Mouse (Mus musculus) ovary, postnatal 14 days (tissue): ENCODE measurements around the gene Tubd1.

ENCODE experiments used
- DNase-seq: peaks from one replicate; pipeline ENCODE4 v3.0.0; 2022; ENCODE audit warnings: low spot score

Gene Tubd1

DNA sequence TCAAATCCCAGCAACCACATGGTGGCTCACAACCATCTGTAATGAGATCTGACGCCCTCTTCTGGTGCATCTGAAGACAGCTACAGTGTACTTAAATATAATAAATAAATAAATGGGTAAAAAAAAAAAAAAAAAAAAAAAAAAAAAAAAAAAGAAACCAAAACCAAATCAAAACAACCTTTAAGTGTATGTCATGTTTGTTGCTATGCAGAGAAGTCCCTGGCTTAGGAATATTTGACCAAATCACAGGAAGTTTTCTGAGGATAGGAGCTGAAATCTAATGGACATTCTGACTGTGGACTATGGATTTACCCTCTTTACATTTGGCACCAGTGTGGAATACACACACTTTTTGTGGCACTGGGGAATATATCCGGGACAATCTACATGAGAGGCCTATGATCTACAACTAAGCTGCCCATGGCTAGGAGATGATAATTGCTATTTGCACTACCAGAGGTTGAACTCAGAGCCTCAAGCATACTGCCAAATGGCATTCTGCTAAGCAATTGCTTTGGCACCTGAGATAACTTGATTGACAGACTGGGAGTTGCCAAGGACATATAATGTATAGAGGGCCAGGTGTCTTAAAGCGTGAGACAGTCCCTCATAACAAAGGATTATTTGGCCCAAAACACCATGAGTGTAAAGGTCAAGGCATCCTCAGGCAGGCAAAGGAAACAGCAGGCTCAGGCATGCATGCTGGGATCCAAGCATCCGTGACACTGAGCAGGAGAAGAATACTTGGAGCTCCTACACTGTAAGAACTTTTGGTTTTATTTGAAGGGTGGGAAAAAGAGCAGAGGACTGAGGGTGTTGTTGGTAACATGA, 54.8 kb downstream of the Tubd1 start:
- no peak for DNase-seq

DNA sequence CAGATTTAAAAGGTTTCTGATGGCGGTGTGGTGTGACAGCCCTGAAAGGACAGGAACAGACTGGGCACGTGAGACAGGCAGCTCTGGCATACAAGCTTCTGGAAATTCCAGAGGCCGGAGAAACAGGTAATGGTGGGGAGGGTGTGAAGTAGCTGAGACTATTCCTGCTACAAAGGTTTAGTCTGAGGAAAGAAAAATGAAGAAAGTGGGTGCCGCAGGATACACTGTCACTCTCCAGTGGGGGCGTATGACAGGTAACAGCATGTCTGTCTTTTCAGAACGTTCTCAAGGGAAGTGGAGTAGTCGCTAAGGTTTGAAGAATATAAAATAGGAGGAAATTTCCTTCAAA, 55.4 kb downstream of the Tubd1 start:
- no peak for DNase-seq

GRCm38 (mm10) chr11:86602116-86602515, 57.3 kb downstream of the Tubd1 start:
- DNase-seq: no peak

- no peak for DNase-seq
Measured at GRCm38 (mm10) chr11:86603719-86604118, 58.9 kb downstream of the Tubd1 start.

DNA sequence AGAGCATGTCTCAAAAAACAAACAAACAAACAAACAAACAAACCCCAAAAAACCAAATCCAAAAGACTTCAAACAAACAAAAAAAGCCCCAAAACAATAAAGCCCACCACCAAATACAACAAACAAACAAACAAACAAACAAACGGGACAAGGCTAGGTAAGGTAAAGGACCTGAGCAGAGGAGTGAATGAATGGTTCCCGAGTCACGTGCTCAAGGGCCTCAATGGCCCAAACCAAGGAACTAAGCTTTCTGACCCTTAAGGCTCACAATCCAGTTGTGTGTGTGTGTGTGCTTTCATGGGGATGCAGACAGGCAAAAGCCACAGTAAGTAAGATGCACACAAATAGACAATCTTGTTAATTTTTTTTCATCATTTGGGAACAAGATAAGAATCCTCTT, 59.5 kb downstream of the Tubd1 start:
- DNase-seq: no peak

GRCm38 (mm10) chr11:86604732-86605520, 60.1 kb downstream of the Tubd1 start:
- no peak for DNase-seq

DNA sequence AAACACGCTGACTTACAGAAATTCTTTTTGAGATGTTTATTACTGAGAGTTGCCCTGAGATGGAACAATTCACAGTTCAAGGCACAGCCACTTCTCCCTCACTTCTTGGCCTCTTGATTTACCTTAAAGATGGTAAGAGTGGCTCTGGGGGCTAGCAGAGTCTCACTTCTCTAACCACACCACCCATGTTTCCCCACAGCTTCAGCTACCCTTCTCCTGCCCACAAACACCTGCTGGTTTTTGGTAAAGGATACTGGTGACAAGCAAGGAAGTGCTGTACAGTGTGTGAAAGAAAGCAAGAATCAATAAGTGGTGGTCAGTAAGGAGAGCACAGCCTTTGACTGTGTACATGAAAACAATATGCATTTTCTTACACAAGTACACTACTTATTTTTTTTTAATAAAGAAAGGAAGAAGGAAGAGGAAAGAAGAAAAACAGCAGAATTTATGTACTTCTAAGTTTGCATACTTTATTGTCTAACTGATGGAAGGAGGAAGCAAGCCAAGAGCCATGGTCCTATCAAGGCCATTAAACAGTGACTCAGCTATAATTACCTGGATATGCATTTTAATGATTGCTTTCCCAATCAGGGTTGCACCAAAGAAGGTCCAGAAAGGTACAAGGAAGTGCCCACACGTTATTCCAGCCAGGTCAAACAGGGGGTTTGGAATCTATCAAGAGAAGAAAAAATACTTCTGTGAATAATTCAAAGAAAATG, 62.0 kb downstream of the Tubd1 start:
- no peak for DNase-seq

DNA sequence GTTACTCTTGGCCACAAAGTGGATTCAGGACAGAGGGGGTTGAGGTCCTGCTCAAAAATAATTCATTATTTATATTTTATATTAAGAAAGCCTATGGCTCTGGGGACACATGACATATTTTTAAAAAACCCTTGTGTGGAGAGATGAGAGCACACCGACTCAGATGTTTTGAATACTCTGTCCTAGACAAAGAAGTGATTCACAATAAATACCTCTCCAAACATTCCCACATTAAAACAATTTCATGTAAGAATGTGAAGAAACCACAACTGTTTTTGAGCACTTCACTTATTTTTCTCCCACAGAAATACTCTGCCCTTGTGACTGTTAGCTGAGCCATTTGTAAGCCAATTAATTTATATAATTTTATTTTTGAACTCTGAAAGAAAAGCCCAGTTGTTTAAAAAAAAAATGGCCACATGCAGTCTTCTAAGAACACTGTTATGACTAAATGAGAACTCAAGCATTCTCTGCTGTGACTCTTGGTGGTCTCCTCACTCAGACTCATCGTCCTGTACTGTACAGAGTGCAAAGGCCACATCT, 63.1 kb downstream of the Tubd1 start:
- DNase-seq: no peak

DNA sequence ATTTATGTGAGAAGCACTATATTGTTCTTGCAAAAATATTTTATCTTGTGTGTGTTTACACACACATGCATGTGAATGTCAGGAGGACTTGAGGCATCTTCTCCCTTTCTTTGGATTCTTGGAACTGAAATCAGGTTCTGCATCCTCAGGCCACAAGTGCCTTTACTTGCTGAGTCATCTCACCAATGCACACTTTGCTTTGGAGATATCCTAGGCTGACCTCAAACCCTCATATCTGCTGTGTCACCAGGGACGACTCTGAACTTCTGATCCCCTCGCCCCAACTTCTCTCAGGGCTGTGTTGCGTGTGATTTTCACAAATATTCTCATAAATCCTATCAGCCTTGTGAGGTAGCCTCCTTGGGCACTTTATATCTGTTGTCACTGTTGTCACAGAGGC, 65.4 kb downstream of the Tubd1 start:
- no peak for DNase-seq

DNA sequence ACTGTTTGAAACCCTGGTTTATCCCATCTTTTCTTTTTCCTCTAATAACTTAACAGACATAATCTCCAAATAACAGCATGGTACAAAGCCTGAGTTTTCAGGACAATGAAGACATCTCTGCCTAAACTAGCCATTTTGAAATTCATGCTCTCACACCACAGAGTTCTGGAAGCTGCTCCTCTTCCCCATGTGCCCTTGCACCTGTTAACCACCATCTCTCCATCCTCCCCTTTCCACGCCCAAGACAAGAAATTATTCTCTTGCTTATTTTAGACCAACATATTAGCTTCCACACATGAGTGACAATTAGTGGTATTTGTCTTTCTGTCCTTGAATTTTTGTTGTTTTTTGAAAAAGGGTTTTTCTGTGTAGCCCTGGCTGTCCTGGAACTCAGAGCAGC, 67.2 kb downstream of the Tubd1 start:
- DNase-seq: no peak

GRCm38 (mm10) chr11:86614056-86614530, 69.3 kb downstream of the Tubd1 start:
- no peak for DNase-seq

GRCm38 (mm10) chr11:86614607-86615006, 69.8 kb downstream of the Tubd1 start:
- no peak for DNase-seq
